Mouse (Mus musculus) cerebellum, adult 11-12 months (tissue): ENCODE measurements around the gene Trmt1.
A peak's percentile ranks its signal among the peaks of the same experiment; 100 is the strongest.

Experiments
- DNase-seq: peaks from one replicate; pipeline ENCODE4 v3.0.0; 2022

The Trmt1 gene

GRCm38 (mm10) chr8:84693332-84693731, 7.2 kb downstream of the Trmt1 start:
- DNase-seq: no peak

- no peak for DNase-seq
Measured at GRCm38 (mm10) chr8:84695140-84695539, 9.0 kb downstream of the Trmt1 start.

- no peak for DNase-seq
Measured at GRCm38 (mm10) chr8:84697166-84698130, 11.3 kb downstream of the Trmt1 start.

DNA sequence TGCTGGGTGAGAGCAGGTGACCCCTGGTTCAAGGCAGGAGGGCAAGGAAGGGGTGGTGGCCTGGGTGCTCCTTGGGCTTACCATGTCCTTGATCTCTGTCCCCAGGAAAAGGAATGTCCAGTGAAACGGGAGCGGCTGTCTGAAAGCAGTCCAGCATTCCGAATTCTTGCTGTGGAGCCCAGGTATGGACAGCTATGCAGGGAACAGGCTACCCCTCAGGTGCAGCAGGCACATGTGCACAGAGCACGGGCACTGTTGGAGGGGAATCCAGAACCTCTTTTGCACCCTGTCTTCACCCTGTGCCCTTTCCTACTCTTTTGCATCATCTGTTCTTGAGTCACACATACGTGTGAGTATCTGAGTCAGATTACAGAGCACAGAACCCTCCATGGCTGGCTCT, 12.2 kb downstream of the Trmt1 start:
- no peak for DNase-seq

DNA sequence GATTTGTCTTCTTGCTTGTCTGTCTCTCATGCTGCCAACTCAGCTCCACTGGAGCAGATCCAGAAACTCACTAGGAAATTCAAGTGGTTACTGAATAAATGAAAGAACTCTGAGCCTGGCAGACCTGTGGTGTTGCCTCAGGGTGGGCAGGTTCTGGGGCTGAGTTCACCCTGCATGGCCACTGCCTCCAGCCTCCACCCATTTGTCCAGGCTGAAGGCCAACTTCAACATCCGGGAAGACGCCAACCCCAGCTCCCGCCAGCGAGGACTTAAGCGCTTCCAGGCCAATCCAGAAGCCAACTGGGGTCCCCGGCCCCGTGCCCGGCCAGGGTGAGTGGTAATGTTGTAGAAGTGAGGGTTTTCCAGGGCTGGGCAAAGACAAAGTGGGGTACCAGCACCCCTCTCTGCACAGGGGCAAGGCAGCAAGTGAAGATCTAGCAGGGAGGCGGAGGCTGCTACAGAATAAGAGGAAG, 12.9 kb downstream of the Trmt1 start:
- no peak for DNase-seq

DNA sequence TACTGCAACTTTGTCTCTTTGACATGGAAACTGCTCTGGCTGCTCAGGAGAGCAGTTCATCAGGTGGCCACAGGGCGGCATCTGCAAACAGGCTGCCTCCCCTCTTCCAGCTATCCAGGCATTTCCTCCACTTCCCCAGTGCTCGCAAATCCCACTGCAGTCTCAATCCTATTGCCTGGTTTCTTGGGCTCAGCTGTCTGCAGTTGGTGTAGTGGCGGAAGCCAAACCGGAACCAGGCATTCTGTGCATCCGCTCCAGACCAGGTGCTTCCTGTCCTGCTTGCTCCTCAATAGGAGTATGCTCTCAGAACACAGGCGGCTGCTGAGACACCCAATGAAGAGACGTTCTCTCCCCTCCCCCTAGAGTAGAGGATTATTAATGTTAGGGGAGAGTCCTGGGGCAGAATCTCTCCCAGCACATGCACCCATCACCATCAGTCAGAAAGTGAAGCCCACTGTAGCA, 13.8 kb downstream of the Trmt1 start:
- no peak for DNase-seq

DNA sequence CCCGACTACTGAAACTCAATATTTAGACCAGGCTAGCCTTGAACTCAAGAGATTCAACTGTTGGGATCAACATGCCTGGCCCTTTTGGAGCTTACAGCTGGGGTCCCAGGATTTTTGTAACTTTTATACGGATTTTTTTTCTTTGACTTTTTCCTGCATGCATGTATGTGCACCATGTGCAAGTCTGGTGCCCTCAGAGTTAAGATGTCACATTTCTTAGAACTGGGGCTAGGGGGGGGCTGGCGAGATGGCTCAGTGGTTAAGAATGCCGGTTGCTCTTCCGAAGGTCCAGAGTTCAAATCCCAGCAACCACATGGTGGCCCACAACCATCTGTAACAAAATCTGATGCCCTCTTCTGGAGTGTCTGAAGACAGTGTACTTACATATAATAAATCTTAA, 14.4 kb downstream of the Trmt1 start:
- no peak for DNase-seq

DNA sequence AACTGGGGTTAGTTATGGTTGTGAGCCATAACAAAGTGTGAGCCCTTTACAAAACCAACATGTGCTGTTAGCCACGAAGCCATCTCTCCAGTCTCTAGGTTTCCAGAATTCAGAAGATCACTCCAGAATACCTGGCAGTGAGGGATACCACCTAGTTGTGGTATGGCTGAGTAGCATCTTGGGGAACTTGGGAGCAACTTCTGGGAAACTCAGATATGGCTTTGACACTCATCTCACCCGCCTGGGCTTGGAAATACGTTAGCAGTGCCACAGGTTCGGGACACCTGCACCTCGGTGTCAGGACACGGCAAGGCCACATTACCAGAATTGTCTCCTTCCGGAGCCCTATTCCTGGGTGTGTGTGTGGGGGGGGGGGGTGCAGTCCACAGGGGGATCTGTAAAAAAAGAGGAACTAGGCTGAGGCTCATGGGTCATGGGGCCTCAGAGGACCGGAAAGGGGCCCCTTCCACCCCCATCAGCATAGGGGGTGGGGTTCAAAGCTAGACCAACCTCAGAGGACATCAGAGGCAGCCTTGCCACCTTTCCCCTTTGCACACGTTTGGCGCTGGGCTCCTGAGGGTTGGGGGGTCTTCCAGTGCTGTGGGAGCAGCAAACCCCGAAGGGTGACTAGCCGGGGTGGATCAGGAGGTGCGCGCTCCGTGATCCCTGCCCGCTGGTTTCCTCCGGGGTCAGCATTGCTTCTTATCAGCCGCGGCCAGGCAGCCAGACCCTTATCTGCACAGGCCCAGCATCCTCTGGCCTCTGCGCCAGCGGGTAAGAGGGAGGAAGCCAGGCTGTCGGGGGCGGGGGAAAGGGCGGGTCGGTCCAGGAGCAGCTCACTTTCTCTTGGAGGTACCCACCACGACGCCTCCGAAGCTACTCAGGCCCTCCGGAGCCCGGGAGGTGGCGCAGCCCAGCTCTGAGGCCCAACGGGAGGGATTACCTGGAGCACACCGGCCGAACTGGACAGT, 15.1 kb downstream of the Trmt1 start, which contains the start of gene Lyl1:
TSS of gene Lyl1 (plus strand) at position 517 of the 971 bp plus-strand sequence.
- no peak for DNase-seq

DNA sequence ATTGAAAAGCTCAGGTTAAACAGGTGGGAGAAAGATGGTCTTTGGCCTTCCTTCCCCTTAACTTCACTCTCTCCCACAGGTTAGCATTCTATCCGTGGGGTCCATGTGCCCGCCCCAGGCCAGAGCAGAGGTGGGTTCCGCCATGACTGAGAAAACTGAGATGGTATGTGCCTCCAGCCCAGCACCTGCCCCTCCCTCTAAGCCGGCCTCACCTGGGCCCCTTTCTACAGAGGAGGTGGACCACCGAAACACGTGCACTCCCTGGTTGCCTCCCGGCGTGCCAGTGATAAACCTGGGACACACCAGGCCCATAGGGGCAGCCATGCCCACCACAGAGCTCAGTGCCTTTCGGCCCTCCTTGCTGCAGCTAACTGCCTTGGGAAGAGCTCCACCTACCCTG, 16.5 kb downstream of the Trmt1 start:
- DNase-seq: peak; percentile 30

DNA sequence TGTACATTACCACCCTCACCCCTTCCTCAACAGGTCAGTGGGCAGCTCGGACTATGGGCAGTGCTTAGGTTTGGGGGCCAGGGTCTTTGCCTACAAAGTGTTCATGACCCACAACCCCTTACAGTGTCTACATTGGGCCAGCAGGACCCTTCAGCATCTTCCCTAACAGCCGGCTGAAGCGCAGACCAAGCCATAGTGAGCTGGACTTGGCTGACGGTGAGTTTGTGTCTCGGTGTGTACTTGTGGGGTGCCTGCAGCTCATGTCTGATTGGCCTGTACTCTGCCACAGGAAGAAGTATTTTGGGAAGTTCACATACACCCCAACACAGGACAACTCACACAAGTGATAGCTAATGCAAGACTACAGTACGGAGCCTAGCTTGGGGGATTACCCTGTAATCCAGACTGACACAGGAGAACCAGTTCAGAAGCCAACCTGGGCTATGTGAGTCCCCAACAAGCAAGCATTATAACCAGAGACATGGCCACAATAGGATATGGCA, 16.9 kb downstream of the Trmt1 start:
- DNase-seq: peak; percentile 7

- peak; percentile 15 for DNase-seq
Measured at GRCm38 (mm10) chr8:84703466-84704249, 17.6 kb downstream of the Trmt1 start.

- DNase-seq: peak; percentile 65
Measured at GRCm38 (mm10) chr8:84704356-84704755, 18.2 kb downstream of the Trmt1 start.

GRCm38 (mm10) chr8:84704867-84705831, 19.0 kb downstream of the Trmt1 start:
- peak; percentile 52 for DNase-seq

GRCm38 (mm10) chr8:84705960-84706359, 19.9 kb downstream of the Trmt1 start:
- no peak for DNase-seq

DNA sequence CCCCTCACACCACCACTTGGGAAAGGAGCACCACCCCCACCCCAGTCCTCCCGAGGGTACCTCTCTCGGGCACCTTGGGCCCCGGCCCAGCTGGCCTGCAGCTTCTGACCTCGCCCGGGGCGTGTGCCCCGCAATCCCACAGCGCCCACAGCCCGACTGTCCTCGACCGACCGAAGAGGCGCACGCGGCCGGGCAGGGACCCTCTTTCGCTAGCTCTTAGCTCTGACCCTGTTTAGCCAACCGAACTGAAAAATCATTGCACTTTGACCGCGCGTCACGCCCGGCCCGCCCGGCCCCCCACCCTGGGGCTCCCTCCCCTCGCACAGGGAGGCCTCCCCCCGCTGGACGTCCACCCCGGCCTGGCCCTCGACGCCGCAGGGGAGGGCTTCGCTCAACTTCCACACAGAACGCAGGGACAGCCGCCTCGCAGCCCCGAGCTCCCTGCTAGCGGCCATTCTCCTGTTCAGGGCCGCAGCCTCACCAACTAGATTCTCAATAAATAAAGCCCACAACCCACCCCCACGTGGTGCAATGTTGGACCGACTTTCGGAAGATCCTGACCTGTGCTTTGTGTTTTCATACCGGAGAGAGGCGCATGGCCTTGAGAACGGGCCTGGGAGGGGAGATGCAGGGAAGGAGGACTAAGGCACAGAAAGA, 20.6 kb downstream of the Trmt1 start:
- DNase-seq: peak; percentile 37

- DNase-seq: peak; percentile 42
Measured at GRCm38 (mm10) chr8:84707267-84707883, 21.3 kb downstream of the Trmt1 start.

DNA sequence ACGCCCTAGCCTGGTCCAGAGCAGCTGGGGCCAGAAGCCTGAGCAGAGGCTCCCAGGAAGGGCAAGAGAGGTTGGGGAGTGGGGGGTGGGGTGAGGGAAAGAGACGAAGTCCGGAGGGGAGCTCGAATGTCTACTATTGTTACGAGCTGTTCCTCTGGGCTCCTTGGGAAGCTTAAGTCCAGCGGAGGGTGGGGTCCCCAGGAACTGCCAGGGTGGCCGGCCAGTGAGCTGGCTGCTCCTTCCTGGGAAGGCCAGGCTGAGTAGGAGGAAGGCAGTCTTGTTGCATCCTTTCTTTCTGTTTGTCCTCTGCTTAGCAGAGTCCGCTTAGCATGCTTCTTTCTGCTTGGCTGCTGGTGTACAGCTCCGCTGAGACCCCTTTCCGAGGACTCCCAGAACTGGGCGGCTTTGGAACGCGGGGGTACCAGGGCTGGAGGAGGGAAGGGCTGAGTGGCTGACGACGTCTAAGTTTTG, 22.0 kb downstream of the Trmt1 start:
- no peak for DNase-seq

DNA sequence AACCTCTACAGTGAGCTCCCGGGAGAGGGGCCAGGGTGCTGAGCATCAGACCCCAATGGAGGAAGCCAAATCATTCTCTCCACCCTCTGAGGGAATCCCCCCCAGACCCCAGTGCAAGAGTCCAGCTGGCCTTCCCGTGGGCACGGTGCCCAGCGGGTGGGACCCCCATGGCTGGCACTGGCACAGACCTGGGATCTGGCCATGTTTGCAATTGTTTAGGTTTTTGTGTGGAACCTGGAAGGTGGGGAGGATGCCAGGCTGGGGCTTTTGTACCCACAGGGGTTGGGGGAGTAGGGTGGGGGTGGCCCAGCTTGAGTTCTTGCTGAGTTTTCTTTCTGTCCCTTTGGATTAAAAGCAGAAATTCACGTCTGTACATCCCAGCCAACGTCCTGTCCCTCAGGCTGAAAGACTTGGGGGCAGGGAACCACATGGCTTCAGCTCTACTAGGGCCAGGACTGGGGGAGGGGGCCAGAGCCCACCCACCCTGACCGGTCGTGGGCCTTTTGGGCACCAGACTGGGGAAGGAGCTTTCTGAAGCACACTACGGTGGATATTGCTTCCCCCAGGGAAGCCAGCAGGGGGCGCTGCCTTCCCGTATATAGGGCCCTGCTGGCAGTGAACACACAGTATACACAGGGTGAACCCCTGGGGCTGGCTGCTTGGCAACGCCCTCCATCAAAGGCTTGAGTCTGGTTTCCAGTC, 22.8 kb downstream of the Trmt1 start:
- DNase-seq: peak; percentile 88

DNA sequence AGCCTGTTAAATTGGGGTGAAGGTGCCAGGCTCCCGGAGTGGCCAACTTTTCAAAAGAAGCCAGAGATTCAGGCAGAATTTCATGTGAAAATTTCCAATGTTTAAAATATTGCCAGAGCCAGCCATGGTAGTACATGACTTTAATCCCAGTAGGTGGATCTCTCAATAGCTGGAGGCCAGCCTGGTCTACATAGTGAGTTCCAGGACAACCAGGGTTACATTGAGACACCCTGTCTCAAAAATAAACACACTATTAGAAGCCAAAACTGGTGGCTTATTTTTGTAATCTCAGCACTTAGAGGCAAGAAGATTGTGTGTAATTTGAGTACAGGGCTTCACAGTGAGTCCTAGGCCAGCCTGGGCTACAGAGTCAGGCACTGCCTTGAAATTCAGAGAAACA, 23.8 kb downstream of the Trmt1 start:
- DNase-seq: no peak
